Mouse (Mus musculus) small intestine, adult 2 months (tissue): ENCODE data around the gene Tnk1.

Experiments
- CTCF ChIP-seq: fragments of 200-500 bp; IDR thresholded peaks from 2 replicates; pipeline ENCODE4 v1.5.1; 2012; ENCODE audit warnings: low read depth, mild to moderate bottlenecking, control low read depth, inconsistent platforms, low read length, moderate library complexity, mixed read lengths; ENCODE audit not compliant: insufficient replicate concordance, insufficient read length; ENCODE audit errors: extremely low read depth
- POLR2A ChIP-seq: fragments of 200-500 bp; IDR thresholded peaks from 2 replicates; pipeline ENCODE4 v1.6.1; 2012; ENCODE audit warnings: low read depth, mild to moderate bottlenecking, control low read depth, inconsistent platforms, low read length, moderate library complexity

- TF ChIP-seq POLR2A (no peak), CTCF (no peak)
Observed at GRCm38 (mm10) chr11:69804972-69805909, 53.3 kb downstream of the Tnk1 start, which contains the start of gene Tmem102.
